Mouse (Mus musculus): ENCODE measurements around the gene Srrm2. TPM values are rescaled to one million over a fixed set of nuclear protein-coding genes. Genes with fewer than 3 reads are reported as not detected.

Srrm2 gene
- total RNA-seq, 2 experiments from 2014 or later = 162 to 735 TPM

- peak; percentile 63 for ATAC-seq (replicated peaks; ENCODE audit: low FRiP score, low TSS enrichment, poor library complexity, severe bottlenecking)
Observed at GRCm38 (mm10) chr17:23843812-23844273, 53.5 kb downstream of the Srrm2 start, which contains the start of the genes Prss32 and Prss41. TSS of gene Prss32 (plus strand) at chr17:23843855. TSS of gene Prss41 (minus strand) at chr17:23844172.

- no peak for ATAC-seq (replicated peaks; ENCODE audit: low FRiP score, low TSS enrichment, poor library complexity, severe bottlenecking)
Observed at GRCm38 (mm10) chr17:23850028-23850427, 59.7 kb downstream of the Srrm2 start.

GRCm38 (mm10) chr17:23850853-23851749 is 60.8 kb downstream of the Srrm2 start:
- ATAC-seq (replicated peaks; ENCODE audit: low FRiP score, low TSS enrichment, poor library complexity, severe bottlenecking) = 0 out of 2 replicates have a peak, but pooled peaks have one; percentile 21

GRCm38 (mm10) chr17:23853292-23853691 is 63.0 kb downstream of the Srrm2 start:
- peak; percentile 79 for ATAC-seq (replicated peaks; ENCODE audit: low FRiP score, low TSS enrichment, poor library complexity, severe bottlenecking)

- no peak for ATAC-seq (replicated peaks; ENCODE audit: low FRiP score, low TSS enrichment, poor library complexity, severe bottlenecking)
Observed at GRCm38 (mm10) chr17:23854229-23854765, 64.0 kb downstream of the Srrm2 start.

GRCm38 (mm10) chr17:23857193-23857592 is 66.9 kb downstream of the Srrm2 start:
- ATAC-seq (replicated peaks; ENCODE audit: low FRiP score, low TSS enrichment, poor library complexity, severe bottlenecking) = no peak

GRCm38 (mm10) chr17:23857913-23858312 is 67.6 kb downstream of the Srrm2 start:
- ATAC-seq (replicated peaks; ENCODE audit: low FRiP score, low TSS enrichment, poor library complexity, severe bottlenecking) = no peak

- ATAC-seq (replicated peaks; ENCODE audit: low FRiP score, low TSS enrichment, poor library complexity, severe bottlenecking) = no peak
Observed at GRCm38 (mm10) chr17:23862926-23863325, 72.6 kb downstream of the Srrm2 start.

GRCm38 (mm10) chr17:23867756-23868155 is 77.4 kb downstream of the Srrm2 start, which contains the start of gene Prss21:
TSS of gene Prss21 (plus strand) at chr17:23868056.
- ATAC-seq (replicated peaks; ENCODE audit: low FRiP score, low TSS enrichment, poor library complexity, severe bottlenecking) = no peak

- no peak for ATAC-seq (replicated peaks; ENCODE audit: low FRiP score, low TSS enrichment, poor library complexity, severe bottlenecking)
Observed at GRCm38 (mm10) chr17:23868513-23868912, 78.2 kb downstream of the Srrm2 start.

Other genes with a start within 250 kb of the Srrm2 start
- gene Zfp213, start 226.3 kb upstream of the Srrm2 start, total RNA-seq (2014; fragmentation: Nextera tagmentation) = 7.4 and 7.8 TPM in 2 replicates
- 4.9 and 7.5 TPM in 2 replicates for gene Zfp213, start 226.3 kb upstream of the Srrm2 start, total RNA-seq (2017)
- not detected in 2 replicates for gene Zfp13, start 191.0 kb upstream of the Srrm2 start, total RNA-seq (2014; fragmentation: Nextera tagmentation)
- not detected in 2 replicates for gene Zfp13, start 191.0 kb upstream of the Srrm2 start, total RNA-seq (2017)
- not detected in 2 replicates for gene Zscan10, start 189.7 kb upstream of the Srrm2 start, total RNA-seq (2014; fragmentation: Nextera tagmentation)
- gene Zscan10, start 189.7 kb upstream of the Srrm2 start, total RNA-seq (2017) = not detected in 2 replicates
- 0.07 TPM in 1 of 2 replicates, not detected in the other for gene Mmp25, start 145.3 kb upstream of the Srrm2 start, total RNA-seq (2014; fragmentation: Nextera tagmentation)
- not detected in 2 replicates for gene Mmp25, start 145.3 kb upstream of the Srrm2 start, total RNA-seq (2017)
- gene Bicdl2, start 130.0 kb upstream of the Srrm2 start, total RNA-seq (2014; fragmentation: Nextera tagmentation) = not detected in 2 replicates
- not detected in 2 replicates for gene Bicdl2, start 130.0 kb upstream of the Srrm2 start, total RNA-seq (2017)
- gene Hcfc1r1, start 116.9 kb upstream of the Srrm2 start, total RNA-seq (2014; fragmentation: Nextera tagmentation) = 44.2 and 56.3 TPM in 2 replicates
- 22.7 and 30.0 TPM in 2 replicates for gene Hcfc1r1, start 116.9 kb upstream of the Srrm2 start, total RNA-seq (2017)
- 30.3 and 44.7 TPM in 2 replicates for gene Thoc6, start 116.7 kb upstream of the Srrm2 start, total RNA-seq (2014; fragmentation: Nextera tagmentation)
- 40.8 and 47.3 TPM in 2 replicates for gene Thoc6, start 116.7 kb upstream of the Srrm2 start, total RNA-seq (2017)
- 0.94 and 4.5 TPM in 2 replicates for gene Tnfrsf12a, start 113.1 kb upstream of the Srrm2 start, total RNA-seq (2014; fragmentation: Nextera tagmentation)
- 10.7 and 15.6 TPM in 2 replicates for gene Tnfrsf12a, start 113.1 kb upstream of the Srrm2 start, total RNA-seq (2017)
- not detected in 2 replicates for gene Cldn6, start 111.3 kb upstream of the Srrm2 start, total RNA-seq (2014; fragmentation: Nextera tagmentation)
- gene Cldn6, start 111.3 kb upstream of the Srrm2 start, total RNA-seq (2017) = not detected in 2 replicates
- not detected in 2 replicates for gene Cldn9, start 106.5 kb upstream of the Srrm2 start, total RNA-seq (2014; fragmentation: Nextera tagmentation)
- not detected in 2 replicates for gene Cldn9, start 106.5 kb upstream of the Srrm2 start, total RNA-seq (2017)
- gene 1520401A03Rik, start 67.7 kb upstream of the Srrm2 start, total RNA-seq (2014; fragmentation: Nextera tagmentation) = not detected in 2 replicates
- not detected in 2 replicates for gene 1520401A03Rik, start 67.7 kb upstream of the Srrm2 start, total RNA-seq (2017)
- 40.3 and 43.8 TPM in 2 replicates for gene Pkmyt1, start 64.2 kb upstream of the Srrm2 start, total RNA-seq (2014; fragmentation: Nextera tagmentation)
- gene Pkmyt1, start 64.2 kb upstream of the Srrm2 start, total RNA-seq (2017) = 8.1 and 10.6 TPM in 2 replicates
- 7.2 and 13.3 TPM in 2 replicates for gene Paqr4, start 49.7 kb upstream of the Srrm2 start, total RNA-seq (2014; fragmentation: Nextera tagmentation)
- 6.2 and 11.6 TPM in 2 replicates for gene Paqr4, start 49.7 kb upstream of the Srrm2 start, total RNA-seq (2017)
- gene Kremen2, start 44.7 kb upstream of the Srrm2 start, total RNA-seq (2014; fragmentation: Nextera tagmentation) = 0.52 TPM in 1 of 2 replicates, not detected in the other
- not detected in 2 replicates for gene Kremen2, start 44.7 kb upstream of the Srrm2 start, total RNA-seq (2017)
- 7.6 and 11.7 TPM in 2 replicates for gene Flywch1, start 18.9 kb upstream of the Srrm2 start, total RNA-seq (2014; fragmentation: Nextera tagmentation)
- gene Flywch1, start 18.9 kb upstream of the Srrm2 start, total RNA-seq (2017) = 12.5 and 15.4 TPM in 2 replicates
- 3.1 and 5.6 TPM in 2 replicates for gene Flywch2, start 4.5 kb upstream of the Srrm2 start, total RNA-seq (2014; fragmentation: Nextera tagmentation)
- gene Flywch2, start 4.5 kb upstream of the Srrm2 start, total RNA-seq (2017) = not detected in 2 replicates
- 466 and 512 TPM in 2 replicates for gene Elob, start 38.6 kb downstream of the Srrm2 start, total RNA-seq (2014; fragmentation: Nextera tagmentation)
- 101 and 114 TPM in 2 replicates for gene Elob, start 38.6 kb downstream of the Srrm2 start, total RNA-seq (2017)
- not detected in 2 replicates for gene Prss33, start 45.5 kb downstream of the Srrm2 start, total RNA-seq (2014; fragmentation: Nextera tagmentation)
- gene Prss33, start 45.5 kb downstream of the Srrm2 start, total RNA-seq (2017) = not detected in 2 replicates
- not detected in 2 replicates for gene Prss32, start 53.3 kb downstream of the Srrm2 start, total RNA-seq (2014; fragmentation: Nextera tagmentation)
- gene Prss32, start 53.3 kb downstream of the Srrm2 start, total RNA-seq (2017) = not detected in 2 replicates
- gene Prss41, start 53.6 kb downstream of the Srrm2 start, total RNA-seq (2014; fragmentation: Nextera tagmentation) = not detected in 2 replicates
- gene Prss41, start 53.6 kb downstream of the Srrm2 start, total RNA-seq (2017) = 0.88 TPM in 1 of 2 replicates, not detected in the other
- gene Prss21, start 77.5 kb downstream of the Srrm2 start, total RNA-seq (2014; fragmentation: Nextera tagmentation) = not detected in 2 replicates
- gene Prss21, start 77.5 kb downstream of the Srrm2 start, total RNA-seq (2017) = not detected in 2 replicates
- gene Dcpp1, start 90.3 kb downstream of the Srrm2 start, total RNA-seq (2014; fragmentation: Nextera tagmentation) = not detected in 2 replicates
- gene Dcpp1, start 90.3 kb downstream of the Srrm2 start, total RNA-seq (2017) = not detected in 2 replicates
- gene Dcpp2, start 90.3 kb downstream of the Srrm2 start, total RNA-seq (2014; fragmentation: Nextera tagmentation) = not detected in 2 replicates
- not detected in 2 replicates for gene Dcpp2, start 90.3 kb downstream of the Srrm2 start, total RNA-seq (2017)
- gene Dcpp3, start 126.9 kb downstream of the Srrm2 start, total RNA-seq (2014; fragmentation: Nextera tagmentation) = not detected in 2 replicates
- not detected in 2 replicates for gene Dcpp3, start 126.9 kb downstream of the Srrm2 start, total RNA-seq (2017)
- gene Sbp, start 151.1 kb downstream of the Srrm2 start, total RNA-seq (2014; fragmentation: Nextera tagmentation) = not detected in 2 replicates
- not detected in 2 replicates for gene Sbp, start 151.1 kb downstream of the Srrm2 start, total RNA-seq (2017)
- gene Sbpl, start 164.7 kb downstream of the Srrm2 start, total RNA-seq (2014; fragmentation: Nextera tagmentation) = not detected in 2 replicates
- not detected in 2 replicates for gene Sbpl, start 164.7 kb downstream of the Srrm2 start, total RNA-seq (2017)
- not detected in 2 replicates for gene Prss30, start 190.0 kb downstream of the Srrm2 start, total RNA-seq (2014; fragmentation: Nextera tagmentation)
- gene Prss30, start 190.0 kb downstream of the Srrm2 start, total RNA-seq (2017) = 1.0 TPM in 1 of 2 replicates, not detected in the other
- gene Prss22, start 207.6 kb downstream of the Srrm2 start, total RNA-seq (2014; fragmentation: Nextera tagmentation) = not detected in 2 replicates
- not detected in 2 replicates for gene Prss22, start 207.6 kb downstream of the Srrm2 start, total RNA-seq (2017)
- gene Prss27, start 247.6 kb downstream of the Srrm2 start, total RNA-seq (2014; fragmentation: Nextera tagmentation) = not detected in 2 replicates
- gene Prss27, start 247.6 kb downstream of the Srrm2 start, total RNA-seq (2017) = not detected in 2 replicates

Data from megakaryocyte-erythroid progenitor cell, adult 5-6 weeks (primary cell).